Mouse (Mus musculus) ES-Bruce4 (cell line): ENCODE data around the gene Cul9.

Experiments
- CTCF ChIP-seq: IDR thresholded peaks from one replicate; pipeline ENCODE4 v1.8.1; 2011; ENCODE audit warnings: low read depth, low read length
- POLR2A ChIP-seq: IDR thresholded peaks from one replicate; pipeline ENCODE4 v1.8.1; 2011; ENCODE audit warnings: low read length; ENCODE audit not compliant: insufficient read depth

GRCm38 (mm10) chr17:46476601-46477000, 69.6 kb downstream of the Cul9 start:
- TF ChIP-seq POLR2A (no peak), CTCF (no peak)
